Mouse (Mus musculus) cortical plate, adult 2 months (tissue): ENCODE measurements around the gene 1190002N15Rik.
A peak's percentile ranks its signal among the peaks of the same experiment; 100 is the strongest.

ENCODE experiments used
- CTCF ChIP-seq: fragments of 200-500 bp; IDR thresholded peaks from 2 replicates; pipeline ENCODE4 v1.5.1; 2011; ENCODE audit warnings: mild to moderate bottlenecking, control low read depth, low read length; ENCODE audit not compliant: insufficient read depth; ENCODE audit errors: extremely low read depth
- POLR2A ChIP-seq: fragments of 200-500 bp; IDR thresholded peaks from 2 replicates; pipeline ENCODE4 v1.6.1; 2011; ENCODE audit warnings: mild to moderate bottlenecking, low read length, control low read depth; ENCODE audit not compliant: insufficient read depth; ENCODE audit errors: extremely low read depth

DNA sequence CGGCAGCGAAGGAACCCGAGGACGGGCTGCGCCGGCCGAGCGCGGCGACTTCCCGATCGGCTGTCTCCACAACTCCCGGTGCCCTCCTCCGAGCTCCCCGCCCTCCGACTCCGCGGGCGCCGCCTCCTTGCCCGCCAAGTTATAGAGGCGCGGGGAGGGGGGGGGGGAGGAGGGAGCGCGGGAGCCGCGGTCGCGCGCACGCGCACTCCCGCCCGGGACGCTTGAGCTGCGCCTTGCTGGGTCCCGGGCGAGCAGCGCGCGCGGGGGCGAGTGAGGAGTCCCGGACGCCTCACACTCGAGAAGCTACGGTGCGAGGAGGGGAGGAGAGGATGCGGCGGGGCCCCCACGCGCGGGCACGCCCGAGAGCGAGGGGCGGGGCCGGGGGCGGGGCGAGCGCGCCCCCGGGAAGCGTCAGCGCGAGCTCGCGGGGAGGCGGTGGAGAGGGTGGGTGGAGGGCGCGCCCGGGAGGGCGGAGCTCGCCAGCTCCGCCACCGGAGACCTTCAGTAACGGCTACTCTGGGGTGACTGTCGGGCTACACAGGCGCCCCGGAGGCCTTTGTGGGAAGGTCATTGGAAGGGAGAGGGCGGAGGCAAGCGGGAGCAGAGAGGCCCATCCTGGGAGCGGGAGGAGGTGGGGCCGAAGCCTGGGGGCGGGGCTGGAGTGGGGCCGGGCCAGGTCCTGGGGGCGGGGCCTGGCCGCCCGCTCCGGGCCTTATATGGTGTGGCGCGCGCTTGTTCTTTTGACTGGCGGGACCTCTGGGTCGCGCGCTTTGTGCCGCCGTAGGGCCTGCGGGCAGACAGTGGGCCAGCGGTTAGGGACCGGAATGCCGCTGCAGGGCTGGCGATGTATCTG is at the start of gene 1190002N15Rik:
- no peak for TF ChIP-seq CTCF
- TF ChIP-seq POLR2A, result peak; percentile 65; the same call in 1 of the 2 replicates
